Mouse (Mus musculus) testis, adult 2 months (tissue): ENCODE measurements around the gene Fam120b. TPM values are rescaled to one million over a fixed set of nuclear protein-coding genes. Genes with fewer than 3 reads are reported as not detected.

Source experiments
- H3K27ac ChIP-seq: fragments of 200-500 bp; 2 replicates; pipeline ENCODE4 v1.5.1; 2012; ENCODE audit warnings: low read depth, low read length; ENCODE audit not compliant: control insufficient read depth, insufficient read depth
- H3K27me3 ChIP-seq: fragments of 200-500 bp; 2 replicates; pipeline ENCODE4 v1.6.1; 2012; ENCODE audit warnings: mild to moderate bottlenecking, low read length, moderate library complexity; ENCODE audit not compliant: control insufficient read depth, insufficient read depth
- H3K36me3 ChIP-seq: fragments of 200-500 bp; 2 replicates; pipeline ENCODE4 v1.6.1; 2012; ENCODE audit warnings: mild to moderate bottlenecking, low read length; ENCODE audit not compliant: control insufficient read depth, insufficient read depth
- H3K4me1 ChIP-seq: fragments of 200-500 bp; 2 replicates; pipeline ENCODE4 v1.6.1; 2012; ENCODE audit warnings: low read length; ENCODE audit not compliant: control insufficient read depth, insufficient read depth
- H3K4me3 ChIP-seq: fragments of 200-500 bp; 2 replicates; pipeline ENCODE4 v1.5.1; 2012; ENCODE audit warnings: low read depth, mild to moderate bottlenecking, low read length, moderate library complexity, mixed read lengths; ENCODE audit not compliant: control insufficient read depth
- CTCF ChIP-seq: fragments of 200-500 bp; IDR thresholded peaks from 2 replicates; pipeline ENCODE4 v1.5.1; 2012; ENCODE audit warnings: low read depth, mild to moderate bottlenecking, inconsistent platforms, low read length, moderate library complexity; ENCODE audit not compliant: control insufficient read depth, insufficient read depth, insufficient replicate concordance
- POLR2A ChIP-seq: fragments of 200-500 bp; IDR thresholded peaks from 2 replicates; pipeline ENCODE4 v1.6.1; 2012; ENCODE audit warnings: low read depth, mild to moderate bottlenecking, inconsistent platforms, low read length, moderate library complexity; ENCODE audit not compliant: control insufficient read depth
- polyA plus RNA-seq: library from polyadenylated mRNA; depleted of rRNA; stranded (reverse); fragments of >200 nt; gene quantifications from 2 replicates; pipeline ENCODE4 v1.2.3, GENCODE M21; 2012

Fam120b gene
- polyA plus RNA-seq, 1 experiment, result 16.8 TPM

GRCm38 (mm10) chr17:15429451-15429850 lies 33.4 kb downstream of the Fam120b start:
- Histone ChIP-seq H3K27ac (no peak overlapping the region), H3K4me3 (no peak overlapping the region), H3K4me1 (no peaks in the 10 kb centered on the region), H3K27me3 (no peaks in the 10 kb centered on the region), H3K36me3 (peaks cover 1% of the 10 kb centered on the region; the same call in 1 of the 2 replicates)
- no peak for TF ChIP-seq POLR2A
- no peak for TF ChIP-seq CTCF

GRCm38 (mm10) chr17:15429937-15430336 lies 33.9 kb downstream of the Fam120b start:
- H3K4me1 ChIP-seq, result no peaks in the 10 kb centered on the region
- no peak overlapping the region for H3K27ac ChIP-seq
- no peak for TF ChIP-seq CTCF
- no peak for TF ChIP-seq POLR2A
- peak overlapping the region; percentile 38 for H3K4me3 ChIP-seq
- peaks cover 1% of the 10 kb centered on the region; the same call in 1 of the 2 replicates for H3K36me3 ChIP-seq
- H3K27me3 ChIP-seq, result no peaks in the 10 kb centered on the region

GRCm38 (mm10) chr17:15431021-15431514 lies 35.1 kb downstream of the Fam120b start:
- Histone ChIP-seq H3K4me1 (no peaks in the 10 kb centered on the region), H3K27me3 (no peaks in the 10 kb centered on the region), H3K36me3 (peaks cover 1% of the 10 kb centered on the region; the same call in 1 of the 2 replicates), H3K27ac (no peak overlapping the region), H3K4me3 (no peak overlapping the region)
- TF ChIP-seq POLR2A, result no peak
- TF ChIP-seq CTCF, result no peak

GRCm38 (mm10) chr17:15431551-15431950 lies 35.5 kb downstream of the Fam120b start:
- Histone ChIP-seq H3K27ac (no peak overlapping the region), H3K4me1 (no peaks in the 10 kb centered on the region), H3K27me3 (no peaks in the 10 kb centered on the region), H3K4me3 (no peak overlapping the region), H3K36me3 (peaks cover 1% of the 10 kb centered on the region; the same call in 1 of the 2 replicates)
- TF ChIP-seq POLR2A (no peak), CTCF (no peak)

GRCm38 (mm10) chr17:15432036-15432435 lies 36.0 kb downstream of the Fam120b start:
- TF ChIP-seq POLR2A, result no peak
- no peak for TF ChIP-seq CTCF
- Histone ChIP-seq H3K27ac (no peak overlapping the region), H3K36me3 (peaks cover 1% of the 10 kb centered on the region; the same call in 1 of the 2 replicates)

GRCm38 (mm10) chr17:15434748-15435147 lies 38.7 kb downstream of the Fam120b start:
- no peak for TF ChIP-seq POLR2A
- TF ChIP-seq CTCF, result no peak

More at GRCm38 (mm10) chr17:15432036-15432435, 36.0 kb downstream of the Fam120b start:
- no peak overlapping the region for H3K4me3 ChIP-seq
- H3K27me3 ChIP-seq, result no peaks in the 10 kb centered on the region
- no peaks in the 10 kb centered on the region for H3K4me1 ChIP-seq

GRCm38 (mm10) chr17:15440067-15440462 lies 44.1 kb downstream of the Fam120b start:
- Histone ChIP-seq H3K27ac (no peak overlapping the region), H3K27me3 (no peaks in the 10 kb centered on the region), H3K4me3 (peak overlapping the region; percentile 42), H3K4me1 (peaks cover 8% of the 10 kb centered on the region), H3K36me3 (no peaks in the 10 kb centered on the region)
- TF ChIP-seq POLR2A, result no peak
- no peak for TF ChIP-seq CTCF

More at GRCm38 (mm10) chr17:15434748-15435147, 38.7 kb downstream of the Fam120b start:
- Histone ChIP-seq H3K36me3 (peaks cover 1% of the 10 kb centered on the region; the same call in 1 of the 2 replicates), H3K27me3 (no peaks in the 10 kb centered on the region), H3K27ac (no peak overlapping the region), H3K4me3 (no peak overlapping the region), H3K4me1 (no peaks in the 10 kb centered on the region)
